Mouse (Mus musculus): ENCODE results near the gene Dlg4.

Dlg4 gene

DNA sequence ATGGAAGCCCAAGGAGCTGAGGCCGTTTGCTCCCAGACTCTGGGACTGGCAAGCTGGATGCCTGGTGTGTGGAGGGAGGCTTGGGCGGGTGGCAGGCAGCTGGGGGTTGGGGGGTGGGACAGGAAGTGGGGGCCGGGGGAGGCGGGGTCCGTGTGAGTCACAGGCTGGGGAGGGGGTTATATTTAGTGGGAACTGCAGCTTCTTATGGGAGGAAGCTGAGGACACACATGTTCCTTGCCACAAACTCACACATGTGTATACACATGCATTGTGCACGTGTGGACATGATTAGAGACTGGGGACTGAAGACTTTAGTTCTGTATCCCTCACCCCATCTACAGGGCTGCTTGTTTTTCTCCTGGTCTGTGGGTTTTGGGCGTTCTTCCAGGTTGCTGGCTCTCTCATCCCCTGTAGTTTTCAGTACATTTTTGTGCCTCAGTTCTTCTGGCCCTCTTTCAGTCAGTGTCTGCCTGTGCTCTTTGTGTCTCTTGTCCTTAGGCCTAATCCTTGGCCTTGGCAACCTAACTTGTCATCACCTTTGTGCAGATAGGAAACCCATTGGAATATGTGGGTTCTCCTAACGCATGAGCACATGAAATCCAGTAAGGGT, 3.4 kb downstream of the Dlg4 start:
- 7% methylated on average over 8 of the region's 8 CpGs for WGBS

DNA sequence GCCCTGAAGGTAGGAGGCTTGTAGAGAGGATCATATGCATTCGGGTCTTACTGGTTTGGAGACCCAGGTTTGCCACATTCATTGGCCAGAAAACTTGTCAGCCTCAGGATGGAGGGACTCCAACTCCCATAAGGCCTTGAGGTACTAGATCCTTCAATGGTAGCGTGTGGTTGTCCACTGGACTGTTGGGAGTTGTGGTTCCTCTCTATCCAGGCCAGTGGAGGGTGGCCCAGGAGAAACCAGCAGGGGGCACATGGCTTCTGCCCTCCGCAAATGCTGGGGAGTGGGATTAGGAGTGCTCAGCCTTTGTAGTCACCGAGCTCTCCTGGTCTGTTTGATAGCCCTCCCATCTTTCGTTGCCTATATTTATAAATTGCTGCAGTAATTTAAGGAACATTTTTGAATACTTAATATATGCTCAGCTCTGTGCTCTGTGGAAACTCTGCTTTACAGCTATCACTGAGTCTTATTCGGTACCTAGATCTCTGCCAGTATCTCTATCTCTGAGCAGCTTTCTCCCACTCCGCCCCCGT, 4.1 kb downstream of the Dlg4 start:
- WGBS = under 1% methylated on average over 8 of the region's 8 CpGs

GRCm38 (mm10) chr11:70021264-70022132, 4.8 kb downstream of the Dlg4 start:
- 1% methylated on average over 40 of the region's 40 CpGs for WGBS

DNA sequence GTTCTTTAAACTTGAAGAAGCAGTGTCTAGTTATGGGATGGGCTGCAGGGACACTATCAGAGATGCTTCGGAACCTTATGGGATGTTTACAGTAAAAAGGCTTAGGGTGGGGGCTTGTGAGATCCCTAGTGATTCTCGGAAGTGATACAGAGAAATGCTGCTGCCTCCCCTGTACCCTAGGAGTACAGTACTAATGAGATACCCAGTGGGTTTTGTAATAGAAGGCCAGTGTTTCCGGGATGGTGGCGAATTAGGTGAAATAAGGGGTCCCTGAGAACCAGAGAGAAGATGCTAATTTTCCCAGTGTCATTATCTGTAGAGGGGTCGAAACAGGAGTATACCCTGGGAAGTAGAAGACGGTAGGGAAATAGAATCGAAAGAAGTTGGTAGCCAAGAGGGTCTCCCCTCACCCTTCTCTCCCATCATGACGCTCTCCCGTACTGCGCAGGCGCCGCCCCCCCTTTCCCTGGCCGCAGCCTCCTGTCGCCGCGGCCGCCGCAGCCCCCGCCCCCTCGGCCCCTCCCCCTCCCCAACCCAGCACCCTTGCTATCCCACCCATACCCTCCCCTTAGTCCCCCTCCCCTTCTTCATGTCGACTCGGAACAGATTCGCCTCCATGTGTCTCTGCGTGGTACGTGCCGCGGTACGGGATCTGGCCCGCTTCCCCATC, 6.9 kb downstream of the Dlg4 start:
- WGBS = 2% methylated on average over 27 of the region's 29 CpGs

DNA sequence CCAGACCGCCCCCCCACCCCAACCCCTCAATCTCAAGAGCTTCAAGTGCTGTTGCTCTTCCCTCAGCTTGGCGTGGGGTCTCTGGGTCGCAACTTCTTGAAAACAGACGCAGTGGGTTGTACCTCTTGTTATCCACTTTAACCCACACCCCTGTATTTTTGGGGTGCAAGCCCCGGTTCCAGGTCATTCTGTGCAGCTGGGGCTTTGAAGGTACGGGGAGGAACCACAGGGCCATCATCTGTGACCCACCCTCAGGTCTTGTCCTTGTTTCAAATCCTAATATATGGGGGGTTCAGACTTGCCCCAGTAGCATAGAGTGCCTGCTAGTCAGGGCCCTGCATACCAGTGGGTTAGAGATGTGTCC, 7.4 kb downstream of the Dlg4 start:
- WGBS = 11% methylated on average over 6 of the region's 6 CpGs

- WGBS = 14% methylated on average over 19 of the region's 19 CpGs
These were observed 9.9 kb downstream of the Dlg4 start for GRCm38 (mm10) chr11:70026689-70027088.

DNA sequence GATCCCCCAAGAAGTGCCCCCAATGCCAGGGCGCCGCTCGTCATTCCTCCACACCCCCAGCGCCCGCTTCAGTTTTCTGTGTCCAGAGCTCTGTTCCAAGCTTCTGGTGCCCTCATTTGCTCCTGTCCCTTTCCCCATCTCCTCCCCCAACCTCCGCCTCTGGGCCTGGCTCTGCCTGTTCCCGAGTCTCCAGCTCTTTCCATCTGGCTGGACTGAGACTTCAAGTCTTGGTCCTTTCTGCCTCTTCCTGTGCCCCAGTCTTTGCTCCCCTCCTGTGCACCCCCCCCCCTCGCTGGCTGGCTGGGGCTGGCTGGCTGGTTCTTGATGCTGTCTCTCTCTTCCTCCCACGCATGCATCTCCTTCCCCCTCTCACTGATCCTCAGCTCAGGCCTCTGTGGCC, 10.7 kb downstream of the Dlg4 start:
- WGBS = 14% methylated on average over 9 of the region's 9 CpGs

DNA sequence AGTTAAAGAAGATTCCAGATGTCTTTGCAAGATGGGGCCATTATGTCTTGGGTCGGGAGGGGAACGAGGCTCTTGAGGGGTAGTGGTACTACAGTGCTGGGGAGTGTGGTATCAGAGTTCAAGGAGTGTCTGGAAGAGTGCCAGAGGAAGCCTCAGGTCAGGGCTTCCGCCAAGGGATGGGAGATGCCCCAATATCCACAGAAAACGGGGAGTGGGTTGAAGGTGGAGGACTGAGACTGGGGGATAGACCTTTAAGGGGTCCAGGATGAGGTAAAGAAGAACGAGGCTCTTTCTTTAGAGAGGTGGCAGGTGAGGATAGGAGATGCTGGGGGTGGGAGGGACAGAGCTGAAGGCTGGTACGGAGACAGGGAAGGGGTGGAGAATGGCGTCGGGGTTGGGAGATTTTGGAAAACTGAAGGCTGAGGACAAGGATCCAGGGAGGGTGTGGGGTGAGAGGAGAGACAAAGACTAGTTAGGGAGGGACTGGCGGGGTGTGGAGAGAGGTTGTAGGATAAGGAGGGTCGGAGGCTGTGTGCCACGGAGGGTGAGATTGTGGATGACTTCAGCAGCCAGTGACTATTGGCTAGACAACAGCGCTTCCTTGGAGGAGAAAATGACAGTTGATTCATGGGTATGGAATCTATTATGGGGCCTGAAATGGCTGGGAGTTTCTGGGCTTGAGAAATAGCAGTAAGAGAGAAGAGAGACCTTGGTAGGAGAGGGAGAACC, 11.8 kb downstream of the Dlg4 start:
- 25% methylated on average over 12 of the region's 12 CpGs for WGBS

DNA sequence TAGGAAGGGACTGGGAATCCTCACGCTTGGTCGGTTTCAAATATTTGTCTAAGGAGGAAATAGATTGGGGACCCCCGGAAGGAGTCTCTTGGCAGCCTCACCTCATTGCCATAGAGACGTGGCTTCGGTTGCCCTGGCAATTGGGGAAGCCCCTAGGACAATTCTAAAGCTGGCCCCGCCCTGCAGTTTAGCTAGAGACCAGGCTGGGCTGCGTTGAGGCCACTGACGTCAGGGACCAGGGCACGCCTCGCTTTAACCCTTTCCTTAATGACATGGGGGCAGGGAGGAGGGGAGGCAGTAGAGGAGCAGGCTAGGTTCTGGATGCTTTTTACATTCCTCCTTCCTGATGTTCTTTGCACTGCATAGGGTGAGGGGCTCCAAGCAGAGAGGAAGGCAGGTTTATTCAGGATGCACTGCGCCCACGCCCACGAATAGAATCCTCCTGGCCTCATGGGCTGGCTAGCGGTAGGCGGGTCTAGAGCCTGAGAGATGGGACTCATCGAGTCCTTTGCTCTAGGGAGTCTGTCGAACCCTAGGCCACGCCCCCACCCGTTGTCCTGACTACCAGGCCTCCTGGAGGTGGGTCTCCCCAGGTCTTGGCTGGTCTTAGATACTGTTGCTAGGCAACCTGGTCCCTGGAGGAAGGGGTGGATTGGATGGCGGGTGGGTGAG, 12.5 kb downstream of the Dlg4 start:
- 2% methylated on average over 20 of the region's 20 CpGs for WGBS

GRCm38 (mm10) chr11:70029829-70030550, 13.2 kb downstream of the Dlg4 start:
- WGBS = 29% methylated on average over 11 of the region's 11 CpGs

DNA sequence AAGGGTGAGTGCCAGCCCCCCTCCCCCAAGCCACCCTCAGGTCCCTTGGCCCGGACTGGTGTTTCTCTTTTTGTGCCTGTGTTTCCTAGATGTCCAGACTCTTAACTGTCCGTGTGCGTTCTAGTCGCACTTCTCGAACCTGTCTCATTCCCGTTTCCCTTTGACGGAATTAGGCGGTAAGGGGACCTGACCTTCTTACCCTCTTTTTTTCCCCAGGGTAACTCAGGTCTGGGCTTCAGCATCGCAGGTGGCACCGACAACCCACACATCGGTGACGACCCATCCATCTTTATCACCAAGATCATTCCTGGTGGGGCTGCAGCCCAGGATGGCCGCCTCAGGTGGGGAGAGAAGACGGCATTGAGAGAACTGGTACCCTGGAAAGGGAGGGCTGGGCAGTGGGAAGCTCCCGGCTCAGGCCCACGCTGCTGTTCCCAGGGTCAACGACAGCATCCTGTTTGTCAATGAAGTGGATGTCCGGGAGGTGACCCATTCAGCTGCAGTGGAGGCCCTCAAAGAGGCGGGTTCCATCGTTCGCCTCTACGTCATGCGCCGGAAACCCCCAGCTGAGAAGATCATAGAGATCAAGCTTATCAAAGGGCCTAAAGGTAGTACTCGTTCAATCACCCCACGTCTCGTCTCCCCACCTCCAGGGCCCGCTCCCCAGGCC, 14.0 kb downstream of the Dlg4 start:
- WGBS = 84% methylated on average over 28 of the region's 28 CpGs

- 77% methylated on average over 11 of the region's 11 CpGs for WGBS
These were observed 14.6 kb downstream of the Dlg4 start for GRCm38 (mm10) chr11:70031321-70031670.

DNA sequence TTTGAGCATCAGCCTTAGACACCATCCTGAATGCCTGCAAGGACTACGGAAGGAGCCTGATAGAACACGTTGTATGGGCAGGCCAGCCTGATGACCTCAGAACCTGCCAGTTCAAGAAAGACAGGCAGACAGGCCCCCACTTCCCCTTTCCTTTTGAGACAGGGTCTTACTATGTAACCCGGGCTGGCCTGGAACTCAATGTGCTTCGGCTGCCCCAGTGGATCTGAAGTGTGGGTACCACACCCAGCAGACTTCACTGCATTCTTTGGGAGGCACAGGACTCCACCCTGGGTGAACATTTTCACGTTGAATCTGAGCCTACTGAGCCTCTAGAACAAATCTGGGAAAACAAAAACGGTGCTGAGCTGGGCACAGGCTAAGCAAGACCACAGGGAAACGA, 21.4 kb downstream of the Dlg4 start:
- 64% methylated on average over 7 of the region's 7 CpGs for WGBS

GRCm38 (mm10) chr11:70039631-70040030, 22.9 kb downstream of the Dlg4 start:
- 90% methylated on average over 10 of the region's 10 CpGs for WGBS

- 46% methylated on average over 7 of the region's 7 CpGs for WGBS
These were observed 23.4 kb downstream of the Dlg4 start for GRCm38 (mm10) chr11:70040184-70040583.

- WGBS = 86% methylated on average over 23 of the region's 23 CpGs
These were observed 25.8 kb downstream of the Dlg4 start for GRCm38 (mm10) chr11:70042309-70043085.

DNA sequence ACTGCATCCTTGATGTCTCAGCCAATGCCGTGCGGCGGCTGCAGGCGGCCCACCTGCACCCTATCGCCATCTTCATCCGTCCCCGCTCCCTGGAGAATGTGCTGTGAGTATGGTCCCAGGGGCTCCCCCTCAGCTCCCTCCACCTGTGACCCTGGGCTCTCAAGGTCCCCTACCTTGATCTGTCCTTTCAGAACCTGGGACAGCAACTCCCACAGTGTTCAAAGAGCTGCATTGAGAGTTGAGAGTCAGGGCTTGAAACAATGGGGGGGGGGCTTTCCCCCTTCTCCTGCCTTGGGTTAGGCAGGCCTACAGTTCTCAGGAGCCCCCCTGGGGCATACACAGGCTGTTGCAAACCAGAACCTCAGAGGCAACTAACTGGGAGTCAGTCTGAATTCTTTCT, 26.9 kb downstream of the Dlg4 start:
- WGBS = 85% methylated on average over 7 of the region's 7 CpGs

GRCm38 (mm10) chr11:70045435-70045834, 28.7 kb downstream of the Dlg4 start:
- 65% methylated on average over 9 of the region's 9 CpGs for WGBS

GRCm38 (mm10) chr11:70049366-70049765, 32.6 kb downstream of the Dlg4 start:
- WGBS = 55% methylated on average over 6 of the region's 6 CpGs

Data from cerebral cortex, adult 2 months (tissue).